Mouse (Mus musculus) midbrain, embryonic 13.5 days (tissue): ENCODE data around the gene Coq5. TPM values are rescaled to one million over a fixed set of nuclear protein-coding genes. Genes with fewer than 3 reads are reported as not detected.
A peak's percentile ranks its signal among the peaks of the same experiment; 100 is the strongest.

Experiments used
- ATAC-seq: fragments of 200-750 bp; cut with Nextera tagmentation; 2 replicates; pipeline ENCODE4 v1.8.0; 2017; ENCODE audit warnings: mild to moderate bottlenecking, moderate TSS enrichment, moderate library complexity
- H3K27ac ChIP-seq: fragments of 300-500 bp; sonication (generic); 2 replicates; pipeline ENCODE4 v1.5.1; 2015; ENCODE audit warnings: inconsistent platforms, mild to moderate bottlenecking, moderate library complexity
- H3K27me3 ChIP-seq: fragments of 300-500 bp; sonication (generic); 2 replicates; pipeline ENCODE4 v1.6.1; 2015; ENCODE audit warnings: mild to moderate bottlenecking, inconsistent platforms
- H3K36me3 ChIP-seq: fragments of 300-500 bp; sonication (generic); 2 replicates; pipeline ENCODE4 v1.6.1; 2015; ENCODE audit warnings: mild to moderate bottlenecking, inconsistent platforms
- H3K4me1 ChIP-seq: fragments of 300-500 bp; sonication (generic); replicated peaks from 2 replicates; pipeline ENCODE4 v1.6.1; 2015; ENCODE audit warnings: inconsistent platforms
- H3K4me2 ChIP-seq: fragments of 300-500 bp; sonication (generic); replicated peaks from 2 replicates; pipeline ENCODE4 v1.6.1; 2015; ENCODE audit warnings: moderate library complexity, mild to moderate bottlenecking, inconsistent platforms
- H3K4me3 ChIP-seq: fragments of 300-500 bp; sonication (generic); replicated peaks from 2 replicates; pipeline ENCODE4 v1.5.1; 2015; ENCODE audit warnings: mild to moderate bottlenecking, inconsistent platforms
- H3K9ac ChIP-seq: fragments of 300-500 bp; sonication (generic); replicated peaks from 2 replicates; pipeline ENCODE4 v1.6.1; 2015; ENCODE audit warnings: mild to moderate bottlenecking, inconsistent platforms
- H3K9me3 ChIP-seq: fragments of 300-500 bp; sonication (generic); 2 replicates; pipeline ENCODE4 v1.6.1; 2016; ENCODE audit warnings: mild to moderate bottlenecking, inconsistent platforms
- WGBS: fragments of 180-500 bp; shearing (Covaris S2); methylation state at CpG from one replicate; pipeline ENCODE4 v1.1.7; 2015; 5-methylcytosine and 5-hydroxymethylcytosine counted together
- polyA plus RNA-seq: library from polyadenylated mRNA; unstranded; fragments of >200 nt; fragmentation: Nextera tagmentation; extraction: Ambion mirVana; gene quantifications from 2 replicates; pipeline ENCODE4 v1.2.1, GENCODE M21; 2015

Coq5 gene
- polyA plus RNA-seq: 51.8 and 56.8 TPM in 2 replicates

DNA sequence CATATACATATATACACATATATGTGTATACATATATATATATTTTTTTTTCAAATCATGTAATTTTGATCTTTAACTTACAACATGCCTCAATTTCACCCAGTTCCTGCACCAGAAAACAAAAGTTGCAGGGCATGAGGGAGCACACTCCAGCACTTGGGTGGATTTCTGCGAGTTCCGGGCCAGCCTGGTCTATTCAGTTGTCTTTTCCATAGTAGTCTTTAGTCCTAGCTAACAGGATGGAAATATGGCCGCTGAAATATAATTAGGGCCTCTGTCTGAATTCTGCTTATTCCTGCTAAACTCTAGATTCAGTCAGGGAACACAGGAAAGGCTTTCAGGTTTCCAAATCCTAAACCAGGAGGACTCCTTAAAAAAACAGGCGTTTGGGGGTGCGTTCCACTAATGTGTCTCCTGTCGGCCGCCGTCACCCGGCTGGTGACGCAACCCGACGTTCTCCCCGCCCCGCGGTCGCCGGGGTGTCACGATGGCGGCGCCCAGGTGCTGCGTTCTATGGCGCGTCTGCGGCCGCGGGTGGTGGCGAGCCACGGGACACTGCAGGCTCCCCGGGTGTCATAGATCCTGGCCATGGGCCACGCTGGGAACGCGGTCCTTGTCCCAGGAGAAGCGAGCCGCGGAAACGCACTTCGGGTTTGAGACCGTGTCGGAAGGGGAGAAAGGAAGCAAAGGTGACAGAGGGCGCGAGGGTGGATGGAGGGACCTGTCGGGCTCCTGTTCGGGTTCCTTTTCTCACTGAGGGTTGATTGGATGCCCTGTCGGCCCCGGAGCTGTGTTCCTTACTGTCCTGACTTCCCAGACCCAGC lies at the start of gene Coq5:
Gene Coq5 (plus strand): TSS at position 441 of the 824 bp plus-strand sequence.
- Histone ChIP-seq H3K4me3 (peak within 1 kb of the TSS; percentile 96), H3K9me3 (no peaks in the 10 kb centered on the region), H3K27me3 (no peaks in the 10 kb centered on the region), H3K4me1 (peaks cover 6% of the 10 kb centered on the region), H3K27ac (peak within 1 kb of the TSS; percentile 60), H3K4me2 (peak within 1 kb of the TSS; percentile 97), H3K36me3 (peaks cover 16% of the 10 kb centered on the region), H3K9ac (peak within 1 kb of the TSS; percentile 86)
- WGBS: 3% methylated on average over 45 of the region's 45 CpGs
- peak; percentile 89 for ATAC-seq

DNA sequence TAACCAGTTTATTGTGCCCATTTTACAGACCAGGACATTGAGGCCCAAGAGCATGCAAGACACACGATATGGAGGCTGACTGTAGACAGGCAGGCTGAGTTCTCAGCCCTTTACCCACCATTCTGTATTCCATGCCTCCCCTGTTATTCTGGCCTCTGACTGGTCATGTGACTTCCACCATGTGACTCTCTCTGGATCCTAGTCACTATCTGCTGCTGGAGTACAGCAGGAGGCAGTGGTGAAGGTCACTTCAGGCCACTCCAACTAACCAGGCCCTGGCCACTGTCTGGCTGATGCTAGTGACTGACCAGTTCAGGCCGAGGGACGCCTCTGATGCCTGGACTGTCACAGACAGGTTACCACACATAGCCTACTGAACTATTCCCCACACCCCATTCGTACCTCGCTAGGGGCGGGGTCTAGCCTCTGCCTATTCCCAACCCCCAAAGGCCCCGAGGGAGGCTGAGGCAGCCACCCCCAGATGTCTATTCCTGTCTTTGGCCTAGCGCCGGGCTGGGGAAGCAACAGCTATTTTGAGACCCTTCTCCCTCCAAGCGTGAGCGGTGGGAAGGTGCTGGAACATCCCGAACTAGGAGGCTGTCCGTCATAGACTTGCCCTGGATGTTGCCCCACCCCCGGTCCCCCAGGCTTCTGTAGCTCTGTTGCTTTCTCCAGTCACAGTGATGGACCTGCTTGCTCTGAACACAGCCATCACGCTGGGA lies 48.5 kb upstream of the Coq5 start:
- Histone ChIP-seq H3K27ac (no peak overlapping the region), H3K27me3 (peaks cover 41% of the 10 kb centered on the region), H3K4me1 (peaks cover 12% of the 10 kb centered on the region), H3K9ac (no peak overlapping the region; the same call in 1 of the 2 replicates), H3K36me3 (no peaks in the 10 kb centered on the region), H3K4me2 (no peak overlapping the region), H3K4me3 (no peak overlapping the region), H3K9me3 (no peaks in the 10 kb centered on the region)
- no peak for ATAC-seq
- WGBS: 50% methylated on average over 15 of the region's 15 CpGs

GRCm38 (mm10) chr5:115231552-115232120 lies 47.8 kb upstream of the Coq5 start:
- Histone ChIP-seq H3K27me3 (peaks cover 42% of the 10 kb centered on the region), H3K4me1 (peaks cover 12% of the 10 kb centered on the region), H3K9ac (no peak overlapping the region; the same call in 1 of the 2 replicates), H3K36me3 (no peaks in the 10 kb centered on the region), H3K9me3 (no peaks in the 10 kb centered on the region), H3K4me3 (no peak overlapping the region), H3K27ac (no peak overlapping the region), H3K4me2 (no peak overlapping the region)
- WGBS: 39% methylated on average over 16 of the region's 16 CpGs
- no peak for ATAC-seq

DNA sequence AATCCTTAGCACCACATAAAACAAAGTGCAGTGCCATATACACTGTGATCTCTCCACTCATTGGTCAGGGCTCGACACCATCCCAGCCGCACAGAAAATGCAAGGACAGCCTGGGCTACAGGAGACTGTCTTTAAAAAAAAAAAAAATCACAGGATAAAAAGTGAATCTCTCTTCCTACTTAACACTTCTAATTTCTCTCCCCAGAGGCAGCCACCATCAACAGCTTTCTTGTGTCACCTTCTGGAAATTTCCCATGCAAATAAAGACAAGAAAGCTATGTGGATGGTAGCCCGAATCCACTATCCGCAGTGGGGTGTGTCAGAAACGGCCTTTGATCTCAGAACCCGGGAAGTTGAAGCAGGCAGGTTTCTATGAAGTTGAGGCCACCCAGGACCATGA lies 47.0 kb upstream of the Coq5 start:
- Histone ChIP-seq H3K4me3 (no peak overlapping the region), H3K27ac (no peak overlapping the region), H3K9ac (no peak overlapping the region), H3K9me3 (no peaks in the 10 kb centered on the region), H3K4me2 (no peak overlapping the region), H3K4me1 (peaks cover 14% of the 10 kb centered on the region), H3K36me3 (no peaks in the 10 kb centered on the region), H3K27me3 (peaks cover 47% of the 10 kb centered on the region)
- no peak for ATAC-seq
- 73% methylated on average over 6 of the region's 6 CpGs for WGBS

DNA sequence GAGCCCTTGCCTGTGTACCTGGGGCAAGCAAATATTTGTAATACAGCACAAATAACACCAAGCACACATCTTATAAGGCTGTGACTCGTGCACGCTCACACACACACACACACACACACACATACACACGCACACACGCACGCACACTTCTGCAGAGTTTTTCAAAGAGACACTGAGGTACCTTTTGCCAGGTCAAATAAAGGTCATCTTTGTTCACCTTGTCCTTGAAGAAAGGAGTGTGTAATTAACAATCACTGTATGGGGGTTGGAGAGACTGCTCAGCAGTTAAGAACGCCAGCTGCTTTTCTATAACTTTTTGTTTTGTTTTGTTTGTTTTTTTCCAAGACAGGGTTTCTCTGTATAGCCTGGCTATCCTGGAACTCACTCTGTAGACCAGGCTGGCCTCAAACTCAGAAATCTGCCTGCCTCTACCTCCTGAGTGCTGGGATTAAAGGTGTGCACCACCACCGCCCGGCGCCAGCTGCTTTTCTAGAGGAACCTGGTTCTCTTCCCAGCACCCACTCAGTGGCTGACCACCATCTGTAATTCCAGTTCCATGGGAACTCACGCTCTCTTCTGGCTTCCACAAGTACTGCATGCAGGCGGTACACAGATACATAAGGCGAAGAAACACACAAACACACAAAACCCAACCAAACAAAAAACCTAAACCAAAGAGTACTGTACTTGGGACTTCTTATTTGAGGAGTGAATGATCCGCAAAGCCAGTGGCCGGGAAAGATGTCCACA lies 46.3 kb upstream of the Coq5 start:
- Histone ChIP-seq H3K4me2 (no peak overlapping the region), H3K9me3 (no peaks in the 10 kb centered on the region), H3K27me3 (peaks cover 41% of the 10 kb centered on the region), H3K27ac (no peak overlapping the region), H3K4me1 (peaks cover 16% of the 10 kb centered on the region), H3K4me3 (no peak overlapping the region), H3K9ac (no peak overlapping the region), H3K36me3 (no peaks in the 10 kb centered on the region)
- ATAC-seq: no peak
- WGBS: 93% methylated on average over 14 of the region's 14 CpGs

DNA sequence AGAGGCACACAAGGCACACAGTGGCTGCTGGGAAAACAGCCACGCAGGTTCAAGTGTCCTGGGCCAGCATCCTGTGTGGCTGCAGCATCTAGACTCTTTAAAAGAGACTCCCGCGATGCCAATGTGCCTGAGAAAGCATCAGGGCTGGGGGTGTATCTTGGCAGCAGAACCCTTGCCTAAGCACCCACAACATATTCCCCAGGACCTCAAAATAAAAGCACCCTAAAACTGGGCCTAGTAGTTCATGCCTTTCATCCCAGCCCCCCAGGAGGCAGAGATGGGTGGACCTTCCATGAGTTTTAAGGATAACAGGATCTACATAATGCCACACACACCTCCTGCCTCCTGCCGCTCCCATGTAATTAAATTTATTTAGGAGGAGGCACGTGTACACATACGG lies 44.9 kb upstream of the Coq5 start:
- peaks cover 41% of the 10 kb centered on the region for H3K27me3 ChIP-seq
- peaks cover 26% of the 10 kb centered on the region for H3K4me1 ChIP-seq
- H3K36me3 ChIP-seq: no peaks in the 10 kb centered on the region
- no peaks in the 10 kb centered on the region for H3K9me3 ChIP-seq
- no peak overlapping the region for H3K4me2 ChIP-seq
- no peak for ATAC-seq
- no peak overlapping the region for H3K4me3 ChIP-seq
- WGBS: 47% methylated on average over 6 of the region's 6 CpGs
- H3K9ac ChIP-seq: no peak overlapping the region
- no peak overlapping the region for H3K27ac ChIP-seq

DNA sequence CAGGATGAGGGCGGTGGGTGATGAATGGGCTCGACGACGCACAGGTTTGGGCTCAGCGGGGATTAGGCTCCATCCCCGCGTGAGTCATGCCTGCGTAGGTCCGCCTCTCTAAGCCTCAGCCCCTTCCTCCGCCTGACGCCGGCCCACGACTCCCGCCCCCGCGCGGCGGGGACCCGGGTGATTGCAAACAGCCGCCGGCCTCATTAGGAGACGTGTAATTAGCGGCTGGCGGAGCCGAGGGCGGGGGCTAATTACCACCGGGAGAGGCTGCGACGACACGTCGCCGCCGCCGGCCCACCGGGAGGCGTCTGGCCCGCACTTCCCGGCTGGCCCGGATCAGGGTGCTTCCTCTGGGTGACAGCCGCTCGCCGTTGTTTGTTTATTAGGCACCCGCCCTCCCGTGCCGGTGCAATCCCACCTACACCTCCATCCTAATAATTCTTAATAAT lies 44.1 kb upstream of the Coq5 start:
- peak overlapping the region; percentile 35; the same call in 1 of the 2 replicates for H3K27ac ChIP-seq
- 0% methylated on average over 44 of the region's 45 CpGs for WGBS
- ATAC-seq: peak; percentile 55

DNA sequence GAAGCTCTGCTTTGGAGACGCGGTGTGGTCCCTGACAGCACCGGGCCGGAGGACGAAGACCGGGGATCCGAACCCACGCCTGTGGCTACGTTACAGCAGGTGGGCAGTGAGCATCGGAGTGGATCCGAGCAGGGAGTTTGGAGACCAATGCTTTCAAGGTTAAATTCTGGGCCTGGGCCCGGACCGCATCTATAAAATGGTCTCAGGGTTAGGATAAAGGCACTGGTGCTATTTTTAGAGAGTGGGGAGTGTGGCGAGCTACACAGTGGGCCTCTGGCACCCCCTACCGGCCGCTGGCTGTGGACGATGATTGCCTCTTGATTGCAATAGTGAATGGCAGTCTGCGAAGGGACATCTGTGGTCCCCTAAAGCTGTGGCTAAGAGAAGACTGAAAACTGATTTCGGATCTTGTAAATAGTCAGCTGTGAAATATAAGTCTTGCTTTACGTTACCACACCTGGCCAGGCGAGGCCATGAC lies 43.6 kb upstream of the Coq5 start, which contains the start of gene Pop5:
Gene Pop5 (plus strand): TSS at position 51 of the 478 bp plus-strand sequence.
- H3K36me3 ChIP-seq: peaks cover 12% of the 10 kb centered on the region
- peak within 1 kb of the TSS; percentile 35; the same call in 1 of the 2 replicates for H3K27ac ChIP-seq

More for the DNA sequence above, 44.1 kb upstream of the Coq5 start:
- Histone ChIP-seq H3K4me2 (peak overlapping the region; percentile 75), H3K4me1 (peaks cover 26% of the 10 kb centered on the region), H3K36me3 (peaks cover 8% of the 10 kb centered on the region), H3K9ac (peak overlapping the region; percentile 69), H3K27me3 (peaks cover 43% of the 10 kb centered on the region), H3K9me3 (no peaks in the 10 kb centered on the region), H3K4me3 (peak overlapping the region; percentile 48)

GRCm38 (mm10) chr5:115237803-115238728 lies 41.4 kb upstream of the Coq5 start:
- peaks cover 23% of the 10 kb centered on the region for H3K4me1 ChIP-seq
- H3K4me2 ChIP-seq: peak overlapping the region; percentile 88
- WGBS: under 1% methylated on average over 83 of the region's 88 CpGs

More for the DNA sequence above, 43.6 kb upstream of the Coq5 start, which contains the start of gene Pop5:
- Histone ChIP-seq H3K27me3 (peaks cover 45% of the 10 kb centered on the region), H3K9ac (peak within 1 kb of the TSS; percentile 69), H3K4me1 (peaks cover 26% of the 10 kb centered on the region), H3K4me3 (peak within 1 kb of the TSS; percentile 48), H3K4me2 (peak within 1 kb of the TSS; percentile 75), H3K9me3 (no peaks in the 10 kb centered on the region)
- ATAC-seq: peak; percentile 55
- WGBS: 3% methylated on average over 21 of the region's 21 CpGs

GRCm38 (mm10) chr5:115238729-115239195 lies 40.7 kb upstream of the Coq5 start:
- H3K9me3 ChIP-seq: no peaks in the 10 kb centered on the region
- peaks cover 25% of the 10 kb centered on the region for H3K27me3 ChIP-seq
- peak overlapping the region; percentile 81 for H3K4me3 ChIP-seq
- H3K27ac ChIP-seq: no peak overlapping the region
- ATAC-seq: no peak
- H3K36me3 ChIP-seq: peaks cover 42% of the 10 kb centered on the region
- 6% methylated on average over 11 of the region's 11 CpGs for whole genome bisulfite sequencing
- H3K4me1 ChIP-seq: peaks cover 23% of the 10 kb centered on the region
- peak overlapping the region; percentile 88 for H3K4me2 ChIP-seq
- H3K9ac ChIP-seq: peak overlapping the region; percentile 81

More at GRCm38 (mm10) chr5:115237803-115238728, 41.4 kb upstream of the Coq5 start:
- Histone ChIP-seq H3K27me3 (peaks cover 27% of the 10 kb centered on the region), H3K9ac (peak overlapping the region; percentile 81), H3K4me3 (peak overlapping the region; percentile 81), H3K36me3 (peaks cover 35% of the 10 kb centered on the region), H3K27ac (0 out of 2 replicates have a peak overlapping the region, but pooled peaks have one; percentile 37), H3K9me3 (no peaks in the 10 kb centered on the region)
- peak; percentile 91 for ATAC-seq
